Mouse (Mus musculus) MEL-GATA-1-ER (cell line): Measurements from ENCODE around the gene Tmem234.

ENCODE experiments used
- DNase-seq: peaks from one replicate; pipeline ENCODE4 v3.0.0-alpha.2; 2012; ENCODE audit warnings: low read depth; ENCODE audit errors: extremely low read depth

Gene Tmem234

DNA sequence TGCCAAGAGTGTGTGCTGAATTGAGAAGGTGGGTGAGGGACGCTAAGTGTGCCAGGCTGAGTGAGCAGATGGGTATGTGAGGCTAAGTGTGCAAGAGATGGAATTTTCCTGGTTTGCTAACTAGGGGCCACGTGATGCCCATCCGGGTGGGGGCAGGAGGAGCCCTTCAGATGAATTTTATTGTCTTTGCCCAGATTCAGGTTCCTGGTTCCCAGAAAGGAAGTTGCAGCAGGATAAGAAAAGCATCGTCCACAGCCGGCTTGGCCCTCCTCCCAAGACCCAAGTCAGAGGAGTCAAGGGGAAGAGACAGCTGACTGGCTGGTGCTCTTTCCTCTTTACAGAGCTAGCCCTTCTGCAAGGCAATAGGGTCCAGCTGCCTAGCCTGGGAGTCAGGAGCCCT lies 22.0 kb upstream of the Tmem234 start, which contains the start of gene Fam167b:
TSS of gene Fam167b (minus strand) at position 84 of the 400 bp plus-strand sequence.
- no peak for DNase-seq

- no peak for DNase-seq
These were observed 20.1 kb upstream of the Tmem234 start for GRCm38 (mm10) chr4:129580347-129580746.

GRCm38 (mm10) chr4:129582251-129582650 lies 18.2 kb upstream of the Tmem234 start:
- no peak for DNase-seq

- no peak for DNase-seq
These were observed 16.1 kb upstream of the Tmem234 start for GRCm38 (mm10) chr4:129584370-129584769.

DNA sequence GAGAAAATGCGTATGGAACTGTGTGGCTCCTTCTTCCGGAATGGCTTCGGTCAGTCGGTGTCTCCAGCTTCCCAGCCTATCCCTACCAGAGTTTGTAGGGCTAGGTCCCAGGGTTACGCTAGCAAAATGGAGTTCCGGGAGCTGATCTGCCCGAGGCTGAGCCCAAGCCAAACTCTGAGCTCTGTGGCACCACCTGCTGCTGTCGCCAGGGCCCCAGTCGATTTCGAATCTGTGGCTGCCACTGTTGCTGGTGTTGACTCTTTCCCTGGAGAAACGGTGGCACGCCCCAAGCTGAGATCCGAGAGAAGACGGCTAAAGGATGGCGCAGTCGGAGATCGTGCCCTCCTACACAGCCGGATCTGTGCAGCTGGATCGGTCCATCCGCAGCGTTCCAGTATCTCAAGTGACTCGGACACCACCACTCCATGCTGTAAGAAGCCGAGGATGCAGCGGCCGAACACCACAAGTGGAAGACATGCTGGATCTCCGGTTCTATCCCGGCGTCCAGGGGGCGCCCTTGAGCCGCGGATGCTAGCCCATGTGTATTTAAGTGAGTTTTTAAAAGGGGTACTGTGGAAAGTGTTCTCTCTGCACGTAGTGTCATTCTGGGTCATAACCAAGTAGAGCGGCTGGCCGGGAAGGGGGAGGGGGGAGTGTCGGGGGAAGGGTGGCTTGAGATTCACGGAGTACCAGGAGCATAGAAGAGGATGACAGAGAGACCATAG lies 15.4 kb upstream of the Tmem234 start:
- peak; percentile 56 for DNase-seq

- no peak for DNase-seq
These were observed 14.7 kb upstream of the Tmem234 start for GRCm38 (mm10) chr4:129585773-129586172.

GRCm38 (mm10) chr4:129586943-129587342 lies 13.5 kb upstream of the Tmem234 start:
- DNase-seq, result no peak

- no peak for DNase-seq
These were observed 11.6 kb upstream of the Tmem234 start for GRCm38 (mm10) chr4:129588865-129589264.

DNA sequence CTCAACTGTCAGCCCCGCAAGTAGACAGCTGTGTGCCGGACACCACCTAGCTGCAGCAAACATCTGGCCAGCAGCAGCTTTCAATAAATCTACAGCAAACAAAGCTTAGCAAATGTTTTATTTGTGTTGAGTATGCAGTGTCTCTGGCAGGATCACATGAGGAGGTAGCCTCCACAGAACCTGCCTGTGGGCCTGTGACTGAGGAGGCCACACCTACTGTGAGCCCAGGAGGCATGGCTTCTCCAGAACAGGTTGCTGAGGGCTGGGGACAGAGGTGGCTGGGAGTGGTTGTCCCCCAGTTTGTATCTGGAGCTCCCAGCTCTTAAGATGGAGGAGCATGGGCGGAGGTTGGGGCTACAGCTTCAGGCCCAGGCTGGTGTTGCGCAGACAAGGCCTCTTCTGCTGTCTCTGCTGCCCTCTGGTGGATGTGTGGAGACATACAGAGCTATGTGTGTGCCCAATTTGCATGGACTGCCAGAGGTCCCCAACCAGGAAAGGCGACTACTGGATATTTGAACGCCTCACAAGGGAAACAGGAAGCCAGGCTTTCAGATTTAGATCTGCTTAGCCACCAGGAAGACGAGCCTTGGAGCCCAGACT lies 8.1 kb downstream of the Tmem234 start:
- peak; percentile 60 for DNase-seq

DNA sequence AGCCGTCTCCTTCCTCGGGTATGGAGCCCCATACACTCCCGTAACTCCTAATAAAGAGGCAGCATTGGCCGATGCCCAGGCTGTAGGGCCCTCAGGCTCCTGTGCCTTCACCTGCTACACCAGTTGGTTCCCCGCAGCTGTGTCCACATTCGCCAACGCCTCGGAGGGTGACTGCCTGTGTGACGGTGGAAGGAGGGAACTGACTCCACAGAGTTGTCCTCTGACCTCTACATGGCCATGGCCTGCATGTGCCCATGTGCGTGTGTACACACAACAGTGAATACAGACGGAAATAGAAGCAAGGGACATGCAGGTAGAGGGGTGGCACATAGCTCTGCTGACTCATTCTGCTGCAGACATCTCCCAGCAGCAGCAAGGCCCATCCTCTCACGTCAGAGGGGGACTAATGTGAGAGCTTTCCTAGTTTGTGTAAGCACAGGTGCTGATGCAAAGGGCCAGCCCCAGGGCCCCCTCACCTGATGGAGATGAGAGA lies 8.7 kb downstream of the Tmem234 start:
- no peak for DNase-seq

DNA sequence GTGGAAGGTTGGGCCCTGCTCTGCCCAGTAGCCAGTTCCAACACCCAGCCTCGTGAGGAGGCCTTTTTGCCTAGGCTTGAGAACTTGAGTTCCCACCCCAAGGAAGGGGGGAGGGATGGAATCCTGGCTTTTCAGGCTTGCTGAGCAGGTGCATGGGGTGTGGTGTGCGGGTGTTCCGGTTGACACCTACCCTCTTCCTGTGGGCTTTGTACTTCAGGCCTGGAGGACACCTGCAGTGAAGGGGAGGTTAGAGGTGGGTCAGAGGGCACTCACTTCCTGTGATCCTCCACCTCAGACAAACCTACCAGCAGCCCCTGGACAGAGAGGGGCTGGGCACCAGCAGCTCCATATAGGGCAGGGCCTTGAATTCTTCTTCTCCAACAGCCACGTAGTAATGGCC lies 9.6 kb downstream of the Tmem234 start:
- DNase-seq, result no peak

GRCm38 (mm10) chr4:129610472-129610871 lies 10.0 kb downstream of the Tmem234 start:
- DNase-seq, result no peak

DNA sequence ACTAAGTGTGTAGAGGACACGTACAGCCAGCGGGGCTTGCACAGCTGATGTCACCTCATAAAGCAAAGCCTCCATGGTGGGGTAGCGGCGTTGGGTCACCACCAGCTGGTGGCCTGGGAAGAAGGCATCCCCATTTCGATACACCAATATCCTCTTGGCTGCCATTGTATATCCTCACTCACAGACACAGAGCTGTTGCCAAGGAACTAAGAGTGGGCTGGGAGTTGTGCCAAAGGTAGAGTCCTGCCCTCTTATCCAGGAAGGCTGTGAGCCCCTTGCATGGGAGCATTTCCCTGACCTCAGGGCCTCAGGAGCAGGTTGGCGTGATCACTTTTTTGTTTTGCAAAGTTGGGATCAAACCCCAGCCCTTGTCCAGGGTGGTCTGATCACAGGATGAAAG lies 13.6 kb downstream of the Tmem234 start, which contains the start of gene Dcdc2b:
TSS of gene Dcdc2b (minus strand) at position 165 of the 400 bp plus-strand sequence.
- DNase-seq, result no peak

- no peak for DNase-seq
These were observed 15.4 kb downstream of the Tmem234 start for GRCm38 (mm10) chr4:129615801-129616290.

DNA sequence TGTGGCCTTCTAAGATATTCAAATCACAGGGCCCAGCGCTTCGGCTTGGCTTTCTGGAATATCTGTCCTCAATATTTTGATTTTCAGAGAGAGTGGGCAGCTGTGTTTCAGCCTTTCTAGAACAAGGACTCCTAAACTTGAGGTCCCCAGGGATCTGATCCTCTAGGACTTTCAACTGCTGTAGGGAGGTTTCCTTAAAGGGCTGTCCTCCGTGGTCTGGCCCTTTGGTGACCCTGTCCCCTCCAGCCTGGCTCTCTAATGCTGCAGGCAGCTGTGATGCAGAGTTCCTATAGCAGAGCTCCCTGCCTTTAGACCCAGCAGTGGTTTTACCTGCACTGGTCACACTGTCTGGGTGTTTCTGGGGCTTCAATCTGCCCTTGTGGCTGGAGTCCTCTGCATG lies 16.2 kb downstream of the Tmem234 start:
- DNase-seq, result no peak

DNA sequence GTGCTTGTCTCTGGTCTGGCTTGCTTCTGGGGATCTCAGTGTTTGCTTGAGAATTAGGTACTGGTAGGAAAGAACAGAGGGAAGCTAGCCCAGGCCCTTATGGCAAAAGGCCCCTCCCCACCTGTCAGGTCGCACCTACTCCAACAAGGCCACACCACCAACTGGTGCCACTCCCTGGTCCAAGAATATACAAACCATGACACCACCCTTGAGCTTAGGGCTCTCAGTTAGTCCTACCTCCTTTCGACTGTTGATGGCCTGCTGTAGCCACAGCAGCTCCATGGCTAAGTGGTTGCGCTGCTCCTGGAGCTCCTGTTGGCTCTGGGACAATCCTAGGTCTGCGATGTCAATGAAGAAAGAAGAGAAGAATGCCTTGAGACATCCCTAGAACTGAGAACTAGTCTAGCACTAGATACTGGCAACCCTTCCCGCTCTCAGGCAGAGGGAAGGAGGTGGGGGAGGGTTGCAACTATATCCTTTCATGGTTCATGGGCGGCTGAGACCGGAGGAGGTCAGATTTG lies 16.7 kb downstream of the Tmem234 start:
- DNase-seq, result no peak

- no peak for DNase-seq
These were observed 17.6 kb downstream of the Tmem234 start for GRCm38 (mm10) chr4:129618031-129618430.

- peak; percentile 81 for DNase-seq
These were observed 18.6 kb downstream of the Tmem234 start, which contains the start of gene Iqcc for GRCm38 (mm10) chr4:129618786-129619691. TSS of gene Iqcc (minus strand) at chr4:129619099.

DNA sequence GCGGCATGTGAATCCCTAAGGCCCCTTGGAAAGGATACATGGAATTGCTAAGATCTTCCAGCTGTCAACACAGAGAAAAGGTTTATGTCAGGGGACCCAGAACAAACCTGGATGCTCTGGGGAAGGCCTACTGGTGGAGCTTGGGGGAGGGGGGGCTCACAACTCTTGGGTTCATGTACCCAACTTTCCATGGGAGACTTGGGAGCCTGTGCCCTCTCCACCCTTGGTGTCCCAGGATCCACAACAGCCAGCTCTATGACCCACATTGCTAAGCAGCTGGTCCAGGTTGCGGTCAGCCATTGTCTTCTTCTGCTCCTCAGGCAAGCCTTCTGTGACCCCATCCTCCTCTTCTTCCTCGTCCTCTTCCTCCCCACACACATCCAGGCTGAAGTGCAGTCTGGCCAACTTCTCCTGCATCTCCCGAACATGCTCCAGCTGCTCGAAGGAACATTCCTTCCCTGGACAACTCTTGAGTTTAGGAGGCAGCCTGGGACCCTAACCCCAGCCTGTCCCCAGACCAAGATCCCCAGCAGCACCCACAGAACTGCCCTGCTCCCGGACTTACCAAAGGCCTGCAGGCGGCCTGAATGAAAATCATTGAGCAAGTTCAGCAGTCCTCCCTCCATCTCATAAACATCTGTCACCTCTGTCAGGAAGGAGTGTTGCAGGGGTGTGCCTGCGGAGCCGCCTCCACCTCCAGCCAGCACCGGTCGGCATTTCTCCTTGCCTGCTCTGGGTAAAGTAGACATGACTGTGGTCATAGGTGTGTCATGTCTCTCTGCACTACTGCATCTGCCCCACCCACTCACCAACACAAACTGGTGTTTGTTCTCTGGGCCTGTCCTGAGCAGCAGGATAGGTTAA lies 20.2 kb downstream of the Tmem234 start:
- DNase-seq, result no peak

- no peak for DNase-seq
These were observed 20.9 kb downstream of the Tmem234 start for GRCm38 (mm10) chr4:129621283-129621841.
